Mouse (Mus musculus): ENCODE data around the gene Foxk1. TPM values are rescaled to one million over a fixed set of nuclear protein-coding genes. Genes with fewer than 3 reads are reported as not detected.
A peak's percentile ranks its signal among the peaks of the same experiment; 100 is the strongest.

Foxk1 gene
- total RNA-seq, 2 experiments from 2014 or later = 6.1 to 18.2 TPM

DNA sequence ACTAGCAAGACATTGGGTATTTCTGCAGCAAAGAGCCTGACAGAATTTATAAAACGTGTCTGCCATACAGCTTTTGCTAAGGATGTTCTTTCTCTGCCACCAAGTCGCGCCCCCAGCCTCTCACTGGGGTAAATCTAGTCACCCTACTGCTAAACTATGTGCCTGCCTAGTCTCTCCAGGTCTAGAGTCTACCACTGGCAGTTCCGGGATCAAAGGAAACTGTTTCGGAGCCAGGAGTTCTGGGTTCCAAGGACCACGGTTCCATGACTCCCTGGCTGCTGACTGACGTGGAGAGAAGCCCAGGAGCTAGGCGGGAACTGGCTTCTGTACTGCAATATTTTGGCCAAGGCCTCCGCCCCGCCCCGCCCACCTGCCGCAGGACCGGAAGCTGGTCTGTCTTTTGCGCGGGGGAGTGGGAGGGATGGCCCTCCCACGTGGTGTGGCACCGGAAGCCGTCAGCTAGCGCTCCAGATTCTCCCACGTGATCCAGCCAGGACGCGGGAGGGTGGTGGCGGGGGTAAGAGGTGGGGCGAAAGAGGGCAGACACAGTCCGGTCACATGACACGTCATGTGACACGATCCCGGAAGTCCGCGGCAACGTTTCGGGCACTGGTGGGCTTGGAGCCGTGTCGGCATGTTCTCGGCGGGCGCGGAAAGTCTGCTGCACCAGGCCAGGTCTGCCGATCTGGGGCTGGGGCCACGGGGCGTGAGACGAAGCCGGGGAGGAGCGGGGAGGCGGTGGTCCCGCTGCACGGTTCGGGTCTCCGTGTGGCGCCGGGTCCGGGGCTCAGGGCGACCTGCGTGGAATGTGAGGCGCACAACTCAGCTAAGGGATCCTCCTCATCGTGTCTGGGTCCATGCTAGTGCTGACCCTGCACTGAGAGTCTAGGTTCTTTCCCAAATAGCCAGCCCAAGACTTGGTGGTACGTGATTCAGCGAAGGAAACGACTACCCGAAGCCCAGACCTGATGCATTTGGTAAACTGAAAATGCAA, 62.5 kb downstream of the Foxk1 start, which contains the start of gene Ap5z1:
Ap5z1 (plus strand) TSS at position 484 of the 994 bp plus-strand sequence.
- ATAC-seq (replicated peaks; ENCODE audit: poor library complexity, severe bottlenecking) = peak; percentile 83

DNA sequence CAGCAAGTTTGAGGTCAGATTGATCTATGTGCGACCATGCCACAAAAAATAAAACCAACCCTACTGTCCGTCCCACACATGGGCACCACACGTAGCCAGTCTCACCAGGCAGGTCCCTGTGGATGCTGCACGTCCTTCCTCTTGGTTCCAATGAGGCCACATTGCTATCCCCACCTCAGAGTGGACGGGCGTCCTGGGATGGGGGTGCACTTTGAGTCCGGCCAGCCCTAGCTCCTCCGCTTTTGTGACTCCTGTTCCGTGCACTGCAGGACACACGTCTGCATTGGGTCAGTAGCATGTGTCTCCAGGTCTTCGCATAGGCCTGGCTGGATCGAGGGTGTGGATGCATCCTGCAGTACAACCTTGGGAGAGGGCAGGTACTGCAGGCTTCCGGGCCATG, 67.1 kb downstream of the Foxk1 start:
- no peak for ATAC-seq (replicated peaks; ENCODE audit: poor library complexity, severe bottlenecking)

DNA sequence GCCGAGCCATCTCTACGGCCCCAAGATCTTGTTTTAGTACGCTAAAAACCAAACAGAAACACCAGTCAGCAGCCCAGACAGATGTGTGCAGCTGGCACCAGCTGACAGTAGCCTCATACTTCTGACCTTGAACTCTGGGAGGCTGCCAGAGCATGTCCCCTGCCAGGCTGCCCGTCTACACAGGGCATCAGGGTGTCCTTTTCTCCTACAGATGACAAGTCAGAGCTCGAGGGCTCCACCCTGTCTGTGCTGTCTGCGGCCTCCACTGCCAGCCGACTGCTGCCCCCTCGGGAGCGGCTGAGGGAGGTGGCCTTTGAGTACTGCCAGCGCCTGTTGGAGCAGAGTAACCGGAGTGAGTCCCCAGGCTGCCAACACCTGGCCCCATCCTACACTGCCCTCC, 68.5 kb downstream of the Foxk1 start:
- ATAC-seq (replicated peaks; ENCODE audit: poor library complexity, severe bottlenecking) = no peak

DNA sequence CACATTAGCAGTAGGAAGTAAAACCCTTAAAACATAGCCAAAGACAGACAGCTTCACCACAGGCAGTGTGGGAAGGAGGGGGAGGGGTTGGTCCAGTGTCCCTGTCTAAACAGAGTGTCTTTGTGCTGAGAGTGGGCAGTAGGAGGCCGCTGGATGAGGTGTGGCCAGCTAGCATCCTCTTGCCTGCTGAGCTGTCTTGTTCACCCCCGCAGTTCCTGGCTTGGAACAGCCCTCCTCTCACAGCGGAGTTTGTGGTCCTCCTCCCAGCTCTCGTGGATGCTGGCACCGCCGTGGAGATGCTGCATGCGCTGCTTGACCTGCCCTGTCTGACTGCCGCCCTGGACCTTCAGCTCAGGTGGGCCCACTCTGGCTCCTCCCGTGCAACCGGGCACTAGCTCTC, 72.4 kb downstream of the Foxk1 start:
- ATAC-seq (replicated peaks; ENCODE audit: poor library complexity, severe bottlenecking) = no peak

DNA sequence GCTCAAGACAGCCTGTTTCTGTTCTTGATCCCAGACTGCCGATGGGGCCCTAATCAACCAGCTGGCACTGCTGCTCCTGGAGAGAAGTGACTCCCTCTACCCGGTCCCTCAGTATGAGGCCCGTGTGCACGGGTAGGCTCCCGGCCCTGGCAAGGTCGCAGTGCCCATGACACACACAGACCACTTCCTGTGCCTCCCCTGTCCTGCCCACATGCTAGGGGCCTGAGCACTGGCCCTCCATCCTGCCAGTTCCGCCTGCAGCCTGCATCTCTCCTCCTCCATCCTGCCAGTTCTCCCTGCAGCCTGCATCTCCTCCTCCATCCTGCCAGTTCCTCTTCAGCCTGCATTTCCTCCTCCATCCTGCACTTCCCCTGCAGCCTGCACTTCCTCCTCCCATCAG, 74.4 kb downstream of the Foxk1 start:
- ATAC-seq (replicated peaks; ENCODE audit: poor library complexity, severe bottlenecking) = peak; percentile 58

DNA sequence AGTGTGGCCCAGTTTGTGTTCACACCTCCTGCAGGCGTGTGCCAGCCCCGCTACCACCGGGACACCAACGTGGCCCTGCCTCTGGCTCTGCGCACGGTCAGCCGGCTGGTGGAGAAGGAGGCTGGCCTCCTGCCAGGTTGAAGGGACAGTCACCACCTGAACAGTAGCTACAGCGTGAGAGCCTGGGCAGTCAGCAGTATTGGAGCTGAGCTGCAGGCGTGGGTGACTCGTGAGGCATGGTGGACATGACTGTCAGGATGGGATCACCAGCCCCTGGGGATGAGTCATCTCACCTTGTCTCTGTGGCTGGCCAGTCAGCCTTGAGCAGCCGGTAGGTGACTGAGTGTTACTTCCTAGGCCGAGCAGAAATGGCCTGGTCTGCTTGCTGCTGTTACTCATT, 76.0 kb downstream of the Foxk1 start:
- ATAC-seq (replicated peaks; ENCODE audit: poor library complexity, severe bottlenecking) = no peak

DNA sequence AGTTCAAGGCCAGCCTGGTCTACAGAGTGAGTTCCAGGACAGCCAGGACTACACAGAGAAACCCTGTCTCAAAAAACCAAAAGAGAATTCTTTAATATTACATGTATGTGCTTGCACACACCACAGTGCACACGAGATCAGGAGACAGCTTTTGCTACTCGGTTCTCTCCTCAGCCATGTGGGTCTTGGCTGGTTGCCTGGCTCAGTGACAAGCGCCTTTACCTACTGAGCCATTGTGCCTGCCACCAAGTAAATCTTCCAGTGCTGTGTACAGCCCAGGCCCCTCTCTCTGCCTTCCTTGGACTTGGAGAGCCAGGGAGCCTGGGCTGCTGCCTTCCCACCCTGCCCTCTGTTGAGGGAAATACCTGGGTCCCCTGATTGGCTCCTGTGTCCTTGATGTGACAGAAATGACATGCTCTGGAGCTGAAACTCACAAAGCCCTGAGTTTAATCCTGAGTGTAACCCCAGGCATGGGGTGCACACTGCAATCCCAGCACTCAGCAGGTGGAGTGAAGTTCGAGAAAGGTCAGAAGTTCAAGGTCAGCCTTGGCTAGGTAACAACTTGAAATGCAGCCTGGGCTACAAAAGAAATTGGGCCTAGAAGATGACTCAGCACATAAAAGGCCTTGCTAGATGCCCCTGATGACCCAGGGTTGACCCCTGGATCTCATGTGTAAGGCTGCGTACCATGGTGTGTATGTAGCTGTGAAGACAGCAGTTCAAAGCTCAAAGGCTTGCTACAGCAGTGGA, 76.7 kb downstream of the Foxk1 start:
- no peak for ATAC-seq (replicated peaks; ENCODE audit: poor library complexity, severe bottlenecking)

DNA sequence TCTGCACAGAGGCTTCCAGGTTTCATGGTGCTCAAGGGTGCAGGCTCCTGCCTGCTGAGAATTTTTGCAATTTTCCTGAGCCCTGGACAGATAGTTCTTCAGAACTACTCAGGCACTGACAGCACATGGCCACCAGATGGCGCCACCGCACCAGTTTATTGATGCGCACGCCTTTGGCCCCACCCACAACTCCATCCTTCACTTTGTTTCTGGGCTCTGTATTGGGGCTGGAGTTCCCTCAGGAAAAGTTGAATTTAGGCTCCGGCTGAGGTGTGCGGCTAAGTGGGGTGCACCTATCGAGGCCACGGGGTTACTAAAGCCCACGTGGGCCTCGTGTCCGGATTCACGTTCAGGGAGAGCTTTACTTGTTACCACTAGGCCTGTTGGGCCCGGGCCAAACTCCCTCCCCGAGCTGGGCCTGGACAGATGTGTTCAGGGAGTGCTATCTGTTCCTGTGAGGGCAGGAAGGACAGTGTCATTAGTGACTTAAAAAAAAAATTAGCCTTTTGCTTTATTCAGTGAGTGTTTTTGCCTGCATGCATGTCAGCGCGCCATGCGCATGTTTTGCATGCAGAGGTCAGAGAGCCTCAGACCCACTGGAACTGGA, 77.6 kb downstream of the Foxk1 start:
- peak; percentile 60 for ATAC-seq (replicated peaks; ENCODE audit: poor library complexity, severe bottlenecking)

DNA sequence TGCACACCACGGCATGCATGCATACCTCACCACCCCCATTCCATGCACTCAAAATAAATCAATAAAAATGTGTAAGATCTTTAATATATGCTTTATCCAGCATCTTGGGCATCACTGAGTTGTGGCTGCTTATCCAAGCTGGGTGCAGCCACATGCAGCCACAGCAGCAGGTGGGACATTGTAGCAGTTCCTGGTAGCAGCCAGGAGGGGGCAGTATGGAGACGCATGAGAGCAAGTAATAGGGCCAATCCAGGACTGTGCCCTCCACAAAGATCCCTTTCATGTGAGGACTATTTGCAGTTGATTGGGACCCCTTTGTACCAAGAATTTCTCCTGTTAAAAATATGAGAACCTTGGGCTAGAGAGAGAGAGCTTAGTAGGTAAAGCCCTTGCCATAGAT, 81.2 kb downstream of the Foxk1 start:
- ATAC-seq (replicated peaks; ENCODE audit: poor library complexity, severe bottlenecking) = peak; percentile 52

DNA sequence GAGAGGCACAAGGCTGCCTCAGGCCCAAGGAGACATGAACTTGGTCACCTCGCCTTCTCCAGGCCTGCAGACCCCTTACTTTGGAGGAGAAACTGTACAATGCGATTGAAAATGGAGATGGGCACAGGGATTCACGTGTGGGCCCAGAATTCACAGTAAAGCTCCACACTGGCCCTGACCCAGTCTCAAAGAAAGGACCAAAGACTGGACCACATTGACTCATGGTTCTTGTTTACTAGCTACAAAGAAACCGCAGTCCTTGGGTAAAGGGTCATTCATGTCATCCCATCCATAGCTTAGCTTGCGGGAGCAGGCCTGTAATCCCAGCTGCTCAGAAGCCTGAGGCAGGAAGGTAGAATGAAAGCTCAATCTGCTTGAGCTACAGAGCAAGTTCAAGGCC, 82.3 kb downstream of the Foxk1 start:
- ATAC-seq (replicated peaks; ENCODE audit: poor library complexity, severe bottlenecking) = no peak

DNA sequence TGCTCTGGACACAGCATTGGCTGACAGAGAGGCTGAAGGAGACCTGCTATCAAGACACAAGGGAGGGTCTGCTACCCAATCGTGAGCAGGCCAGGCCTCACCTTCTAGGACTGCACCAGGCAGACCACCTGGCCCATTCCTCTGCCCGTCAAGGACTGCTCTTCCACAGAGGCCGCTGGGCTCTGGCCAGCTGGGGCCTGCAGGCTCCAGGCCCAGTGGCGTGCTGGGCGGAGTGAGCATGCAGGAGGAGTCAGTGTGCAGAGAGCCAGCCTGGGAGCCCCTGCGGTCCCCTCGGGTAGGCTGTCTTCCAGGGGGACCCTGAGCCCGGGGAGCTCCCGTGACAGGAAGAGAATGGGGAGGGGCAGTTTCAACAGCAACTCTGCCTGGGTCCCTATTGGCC, 85.4 kb downstream of the Foxk1 start:
- ATAC-seq (replicated peaks; ENCODE audit: poor library complexity, severe bottlenecking) = no peak

DNA sequence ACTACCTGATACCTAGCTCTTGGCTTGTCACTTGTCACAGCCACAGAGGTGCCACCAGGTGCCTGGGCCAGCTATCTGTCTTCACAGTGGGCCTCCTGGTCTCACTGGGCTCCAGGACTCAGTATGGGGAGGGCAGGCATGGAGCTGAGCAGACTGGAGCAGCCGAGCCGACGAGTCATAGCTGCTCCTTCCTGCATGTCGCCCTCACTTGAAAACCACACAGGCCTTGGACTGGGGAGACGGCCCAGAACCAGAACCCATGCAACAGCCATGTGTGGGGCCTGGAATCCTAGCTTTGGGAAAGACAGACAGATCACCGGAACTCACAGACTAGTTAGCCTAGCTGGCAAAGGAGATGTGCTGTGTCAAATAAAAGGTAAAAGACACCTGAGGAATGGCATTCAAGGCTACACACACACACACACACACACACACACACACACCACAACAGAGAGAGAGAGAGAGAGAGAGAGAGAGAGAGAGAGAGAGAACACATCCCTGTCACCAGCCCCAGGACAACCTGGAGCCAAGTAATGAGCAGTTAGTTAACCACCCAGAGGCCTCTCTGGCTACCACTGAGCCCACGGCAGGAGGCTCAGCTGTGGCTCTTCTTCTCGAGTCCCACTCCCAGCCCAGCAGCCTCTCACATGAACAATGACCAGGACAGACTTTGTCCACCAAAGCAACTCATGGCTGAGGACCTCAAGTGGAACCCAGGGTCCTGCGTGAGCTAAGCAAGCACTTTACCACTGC, 88.8 kb downstream of the Foxk1 start:
- no peak for ATAC-seq (replicated peaks; ENCODE audit: poor library complexity, severe bottlenecking)

DNA sequence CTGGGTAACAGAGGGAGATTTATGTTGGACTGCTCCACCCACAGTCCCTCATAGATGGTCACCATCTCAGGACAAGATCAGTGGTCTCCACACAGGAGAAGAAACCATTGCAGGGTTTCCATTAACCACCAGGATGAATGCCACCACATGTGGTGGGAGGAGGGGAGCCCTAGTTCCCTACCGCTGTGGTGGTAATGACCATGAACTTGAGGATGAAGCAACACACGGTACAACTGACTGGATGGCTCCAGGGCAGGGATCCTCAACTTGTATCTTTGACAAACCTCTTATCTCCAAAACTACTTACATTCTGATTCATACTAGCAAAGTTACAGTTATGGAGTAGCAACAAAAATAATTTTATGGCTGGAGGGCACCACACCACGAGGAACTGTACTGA, 92.0 kb downstream of the Foxk1 start:
- ATAC-seq (replicated peaks; ENCODE audit: poor library complexity, severe bottlenecking) = peak; percentile 50; the same call in 1 of the 2 replicates

DNA sequence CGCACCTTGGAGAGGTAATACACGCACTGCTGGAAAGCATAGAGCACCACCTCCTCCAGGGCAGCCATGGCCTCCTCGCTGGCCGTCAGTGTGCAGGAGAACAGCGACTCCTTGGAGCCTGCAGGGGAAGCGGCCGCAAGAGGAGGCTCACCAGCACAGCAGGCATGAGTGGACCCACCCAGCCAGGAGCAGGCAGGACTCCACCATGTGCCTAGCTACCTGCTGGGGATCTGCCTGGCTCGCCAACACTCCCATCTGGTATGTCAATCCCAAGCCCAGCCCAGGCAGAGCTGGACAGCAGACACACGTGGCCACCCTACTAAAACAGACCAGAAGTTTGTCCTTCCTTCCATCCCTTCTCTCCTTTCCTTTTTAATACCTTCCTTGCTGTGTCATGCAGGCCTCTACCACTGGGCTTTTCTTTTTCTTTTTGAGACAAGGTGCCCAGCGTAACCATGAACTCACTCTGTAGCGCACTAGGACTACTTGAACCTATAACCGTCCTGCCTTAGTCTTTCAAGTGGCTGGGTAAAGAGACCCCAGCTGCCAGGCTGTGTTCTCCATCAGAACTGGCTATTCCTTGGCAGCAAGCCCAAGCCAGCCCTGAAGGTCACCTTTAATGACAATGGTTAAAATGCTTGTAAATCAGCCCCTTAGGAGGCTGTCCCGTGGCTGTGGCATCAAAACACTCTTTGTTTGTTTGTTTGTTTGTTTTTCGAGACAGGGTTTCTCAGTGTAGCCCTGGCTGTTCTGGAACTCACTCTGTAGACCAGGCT, 94.2 kb downstream of the Foxk1 start:
- ATAC-seq (replicated peaks; ENCODE audit: poor library complexity, severe bottlenecking) = no peak

DNA sequence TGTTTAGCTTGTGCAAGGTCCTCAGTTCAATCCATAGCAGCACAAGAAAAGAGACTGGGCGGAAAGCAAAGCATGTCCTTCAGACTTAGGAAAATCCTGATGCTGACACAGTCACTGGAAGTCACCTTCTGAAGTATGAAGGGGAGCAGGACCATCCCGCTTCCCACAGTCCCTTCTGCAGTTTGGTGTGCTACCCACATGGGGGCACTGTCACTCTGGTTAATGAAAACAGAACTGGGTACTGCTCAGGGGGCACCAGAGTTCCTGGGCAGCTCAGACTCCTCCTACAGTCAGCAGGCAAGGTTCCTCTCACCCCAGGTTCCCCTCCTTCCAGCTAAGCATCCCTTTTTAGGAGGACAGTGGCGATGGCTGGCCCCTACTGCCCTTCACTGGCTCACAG, 97.7 kb downstream of the Foxk1 start:
- ATAC-seq (replicated peaks; ENCODE audit: poor library complexity, severe bottlenecking) = peak; percentile 77

DNA sequence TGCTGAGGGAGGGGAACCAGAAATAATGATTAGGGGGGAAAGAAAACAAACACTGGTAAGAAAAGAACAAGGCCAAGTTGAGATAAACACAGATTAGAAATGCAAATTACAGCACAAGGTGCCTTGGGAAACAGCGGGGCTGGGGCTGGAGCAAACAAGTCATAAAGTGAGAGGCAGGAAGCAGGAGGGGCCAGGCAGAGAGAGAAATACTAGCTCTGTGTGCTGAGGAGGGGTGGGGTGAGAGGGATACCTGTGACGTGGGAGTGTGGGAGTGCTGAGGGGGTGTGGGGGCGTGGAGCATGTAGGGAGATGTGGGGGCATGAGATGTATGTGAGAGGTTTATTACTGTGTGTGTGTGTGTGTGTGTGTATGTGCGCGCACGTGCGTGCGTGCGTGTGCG, 99.6 kb downstream of the Foxk1 start:
- ATAC-seq (replicated peaks; ENCODE audit: poor library complexity, severe bottlenecking) = no peak

DNA sequence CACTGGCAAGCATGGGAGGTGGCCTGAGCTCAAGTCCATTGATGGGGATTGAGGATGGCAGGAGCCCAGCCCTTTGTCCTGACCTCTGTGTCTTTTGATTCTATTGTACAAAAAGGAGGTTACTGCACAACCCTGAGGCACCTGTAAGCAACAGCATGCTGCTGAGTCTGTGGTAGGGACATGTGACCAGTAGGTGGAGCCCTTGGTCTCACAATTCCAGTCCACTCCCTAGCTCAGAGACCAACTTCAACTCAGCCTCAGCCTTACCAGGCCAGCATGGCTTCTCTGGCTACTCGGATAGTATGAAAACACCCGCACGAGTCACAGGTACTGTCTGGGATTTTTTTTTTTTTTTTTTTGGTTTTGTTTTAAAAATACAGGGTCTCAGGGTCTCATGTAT, 101.1 kb downstream of the Foxk1 start:
- ATAC-seq (replicated peaks; ENCODE audit: poor library complexity, severe bottlenecking) = peak; percentile 75

DNA sequence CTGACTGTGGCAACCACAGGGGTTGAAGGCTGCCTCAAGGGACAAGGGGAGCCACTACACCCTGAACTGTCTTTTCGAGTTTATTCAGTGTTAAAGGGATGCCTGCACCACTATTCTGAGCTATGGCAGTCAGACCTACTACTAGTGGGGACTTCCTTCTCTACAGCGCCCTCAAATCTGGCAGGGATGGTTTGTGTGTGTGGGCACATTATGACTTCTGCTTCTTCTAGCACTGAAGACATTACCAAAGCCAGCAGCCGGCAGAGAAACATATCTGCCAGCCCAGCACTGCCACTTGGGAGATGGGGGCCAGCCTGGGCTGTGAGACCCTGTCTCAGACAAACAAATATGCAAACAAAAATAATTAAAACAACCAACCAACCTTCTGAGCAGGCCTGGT, 102.9 kb downstream of the Foxk1 start:
- ATAC-seq (replicated peaks; ENCODE audit: poor library complexity, severe bottlenecking) = no peak

DNA sequence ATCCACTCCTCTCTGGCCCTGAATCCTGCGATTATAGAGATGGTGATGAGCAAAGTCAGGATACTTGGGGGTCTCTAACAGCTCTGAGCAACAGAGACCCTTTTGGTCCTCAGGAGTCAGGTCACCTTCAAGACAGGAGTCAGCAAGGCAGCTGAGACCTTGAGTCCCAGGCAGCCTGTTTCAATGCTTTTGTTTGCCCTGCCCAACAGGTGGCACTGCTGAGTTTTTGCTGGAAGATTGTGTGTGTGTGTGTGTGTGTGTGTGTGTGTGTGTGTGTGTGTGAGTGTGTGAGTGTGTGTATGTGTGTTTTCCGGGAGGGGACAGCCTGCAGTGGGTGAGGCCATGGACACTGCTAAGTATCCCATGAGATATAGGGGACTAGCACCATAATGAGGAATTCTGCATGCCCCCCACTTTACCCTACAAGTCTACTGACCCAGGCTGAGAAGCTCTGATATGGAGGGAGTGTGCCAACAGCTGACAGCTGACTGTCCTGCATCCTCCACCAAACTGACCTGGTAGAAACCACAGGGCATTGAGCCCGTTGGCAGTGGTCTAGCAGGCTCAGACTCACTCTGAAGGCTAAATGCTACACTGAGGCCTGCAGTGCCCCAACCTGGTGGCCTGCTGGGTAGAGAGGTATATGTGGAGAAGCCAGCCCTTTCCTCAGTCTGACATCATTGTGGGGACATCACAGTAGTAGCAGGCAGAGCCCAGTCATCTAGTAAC, 104.6 kb downstream of the Foxk1 start:
- ATAC-seq (replicated peaks; ENCODE audit: poor library complexity, severe bottlenecking) = no peak
